Mouse (Mus musculus): ENCODE data around the gene Gm20388.

Gene Gm20388

GRCm38 (mm10) chr8:124259925-124260324 is 4349.3 kb downstream of the Gm20388 start:
- no peak for DNase-seq (ENCODE audit: low spot score in 2 of 2)

- no peak for DNase-seq (ENCODE audit: low spot score in 2 of 2)
These were observed 4349.7 kb downstream of the Gm20388 start for GRCm38 (mm10) chr8:124260371-124260770.

GRCm38 (mm10) chr8:124263058-124263457 is 4352.4 kb downstream of the Gm20388 start:
- no peak for DNase-seq (ENCODE audit: low spot score in 2 of 2)

- no peak for DNase-seq (ENCODE audit: low spot score in 2 of 2)
These were observed 4353.4 kb downstream of the Gm20388 start for GRCm38 (mm10) chr8:124264032-124264431.

- no peak for DNase-seq (ENCODE audit: low spot score in 2 of 2)
These were observed 4354.0 kb downstream of the Gm20388 start for GRCm38 (mm10) chr8:124264671-124265070.

GRCm38 (mm10) chr8:124265130-124265529 is 4354.5 kb downstream of the Gm20388 start:
- no peak for DNase-seq (ENCODE audit: low spot score in 2 of 2)

- no peak for DNase-seq (ENCODE audit: low spot score in 2 of 2)
These were observed 4355.2 kb downstream of the Gm20388 start for GRCm38 (mm10) chr8:124265798-124266197.

GRCm38 (mm10) chr8:124267206-124267605 is 4356.6 kb downstream of the Gm20388 start:
- no peak for DNase-seq (ENCODE audit: low spot score in 2 of 2)

GRCm38 (mm10) chr8:124270504-124270903 is 4359.9 kb downstream of the Gm20388 start:
- DNase-seq (ENCODE audit: low spot score in 2 of 2) = no peak

GRCm38 (mm10) chr8:124270904-124271303 is 4360.3 kb downstream of the Gm20388 start:
- no peak for DNase-seq (ENCODE audit: low spot score in 2 of 2)

GRCm38 (mm10) chr8:124271518-124271917 is 4360.9 kb downstream of the Gm20388 start:
- no peak for DNase-seq (ENCODE audit: low spot score in 2 of 2)

- no peak for DNase-seq (ENCODE audit: low spot score in 2 of 2)
These were observed 4362.2 kb downstream of the Gm20388 start for GRCm38 (mm10) chr8:124272792-124273191.

- no peak for DNase-seq (ENCODE audit: low spot score in 2 of 2)
These were observed 4363.1 kb downstream of the Gm20388 start for GRCm38 (mm10) chr8:124273606-124274218.

- DNase-seq (ENCODE audit: low spot score in 2 of 2) = no peak
These were observed 4363.9 kb downstream of the Gm20388 start for GRCm38 (mm10) chr8:124274441-124275120.

- DNase-seq (ENCODE audit: low spot score in 2 of 2) = no peak
These were observed 4364.9 kb downstream of the Gm20388 start for GRCm38 (mm10) chr8:124275377-124276071.

- DNase-seq (ENCODE audit: low spot score in 2 of 2) = no peak
These were observed 4367.6 kb downstream of the Gm20388 start for GRCm38 (mm10) chr8:124277951-124278910.

- no peak for DNase-seq (ENCODE audit: low spot score in 2 of 2)
These were observed 4368.5 kb downstream of the Gm20388 start for GRCm38 (mm10) chr8:124278956-124279689.

GRCm38 (mm10) chr8:124279690-124279985 is 4369.0 kb downstream of the Gm20388 start:
- no peak for DNase-seq (ENCODE audit: low spot score in 2 of 2)

GRCm38 (mm10) chr8:124281700-124282541 is 4371.3 kb downstream of the Gm20388 start:
- no peak for DNase-seq (ENCODE audit: low spot score in 2 of 2)
